Mouse (Mus musculus): ENCODE results near the gene Zfp987.
"Not testable (repeated sequence)": the region's sequence is repeated elsewhere in the genome, so short reads cannot be mapped to it uniquely, and the experiment has no call there.

Gene Zfp987

DNA sequence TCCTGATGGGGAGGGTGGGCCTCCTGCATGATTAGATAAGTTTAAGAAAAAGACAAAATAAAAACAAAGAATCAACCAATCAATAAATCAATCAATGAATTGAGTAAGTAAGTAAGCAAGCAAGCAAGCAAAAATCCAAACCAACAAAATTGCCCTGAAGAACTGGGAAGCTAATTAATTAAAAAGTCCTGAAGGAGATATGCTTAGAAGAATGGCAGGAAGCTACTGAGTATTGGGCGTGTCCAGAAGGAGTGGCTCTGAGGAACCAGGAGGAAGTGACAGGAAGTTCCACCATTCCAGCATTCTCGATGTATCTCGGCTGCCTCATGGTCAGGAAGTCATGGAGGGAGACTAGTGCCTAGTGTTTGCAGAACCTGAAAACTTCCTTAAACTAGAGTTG is at the start of gene Zfp987:
Zfp987 (plus strand) TSS at position 301 of the 400 bp plus-strand sequence.
- not testable (repeated sequence) for DNase-seq

DNA sequence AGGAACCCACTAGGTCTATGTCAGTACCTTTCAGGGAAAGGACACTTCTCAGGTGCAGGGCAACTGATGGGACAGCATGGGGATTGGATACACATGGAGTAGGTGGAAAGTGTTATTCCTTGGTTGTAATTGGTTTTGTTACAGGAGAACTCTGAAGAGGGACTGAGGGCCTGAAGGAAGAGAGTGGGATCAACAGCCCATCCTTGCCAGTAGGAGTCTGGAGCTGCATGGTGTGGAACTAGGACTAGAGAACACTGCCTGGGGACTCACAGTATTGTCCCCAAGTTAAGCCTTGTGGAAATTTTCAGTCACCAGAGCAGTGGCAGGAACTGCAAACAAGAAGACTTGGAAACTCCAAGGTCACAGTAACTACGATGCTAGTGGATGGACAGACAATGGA is 44.6 kb upstream of the Zfp987 start:
- not testable (repeated sequence) for DNase-seq

DNA sequence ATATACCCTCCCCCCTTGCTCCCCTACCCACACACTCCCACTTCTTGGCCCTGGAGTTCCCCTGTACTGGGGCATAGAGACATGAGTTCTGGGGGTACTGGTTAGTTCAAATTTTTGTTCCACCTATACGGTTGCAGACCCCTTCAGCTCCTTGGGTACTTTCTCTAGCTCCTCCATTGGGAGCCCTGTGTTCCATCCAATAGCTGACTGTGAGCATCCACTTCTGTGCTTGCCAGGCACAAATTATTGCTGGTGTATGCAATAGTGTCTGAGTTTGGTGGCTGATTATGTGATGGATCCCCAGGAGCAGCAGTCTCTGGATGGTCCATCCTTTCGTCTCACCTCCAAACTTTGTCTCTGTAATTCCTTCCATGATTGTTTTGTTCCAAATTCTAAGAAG is 43.7 kb upstream of the Zfp987 start:
- DNase-seq, result not testable (repeated sequence)

DNA sequence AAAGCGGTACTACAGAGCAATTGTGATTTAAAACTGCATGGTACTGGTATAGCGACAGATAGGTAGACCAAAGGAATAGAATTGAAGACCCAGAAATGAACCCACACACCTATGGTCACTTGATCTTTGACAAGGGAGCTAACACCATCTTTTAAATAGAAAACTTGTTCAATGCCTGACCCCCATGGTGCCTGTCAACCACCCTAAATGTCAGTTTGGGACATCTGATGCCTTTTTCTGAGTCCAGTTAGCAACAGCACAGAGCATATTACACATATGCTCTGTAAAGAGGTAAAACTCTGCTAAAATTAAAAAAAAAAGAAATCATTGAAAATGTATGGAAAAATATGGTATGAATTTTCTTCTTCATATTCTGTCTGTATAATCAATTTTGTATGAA is 41.8 kb upstream of the Zfp987 start:
- DNase-seq, result no peak

DNA sequence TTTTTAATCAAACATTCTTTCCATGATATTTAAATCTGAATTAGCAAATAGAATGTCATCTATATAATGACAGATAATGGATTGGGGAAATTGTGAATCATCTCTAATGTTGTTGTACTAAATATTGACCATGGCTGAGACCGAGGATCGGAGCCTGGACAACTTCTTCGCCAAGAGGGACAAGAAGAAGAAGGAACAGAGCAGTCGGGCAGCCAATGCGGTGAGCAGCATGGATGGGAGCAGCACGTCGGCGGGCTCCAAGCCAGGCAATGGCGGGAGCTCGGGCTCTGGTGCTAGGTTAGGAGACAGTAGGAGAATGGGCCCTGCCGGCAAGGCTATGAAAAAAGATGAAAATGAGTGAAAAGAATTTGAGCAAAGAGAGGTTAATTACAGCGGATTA is 38.5 kb upstream of the Zfp987 start:
- not testable (repeated sequence) for DNase-seq

DNA sequence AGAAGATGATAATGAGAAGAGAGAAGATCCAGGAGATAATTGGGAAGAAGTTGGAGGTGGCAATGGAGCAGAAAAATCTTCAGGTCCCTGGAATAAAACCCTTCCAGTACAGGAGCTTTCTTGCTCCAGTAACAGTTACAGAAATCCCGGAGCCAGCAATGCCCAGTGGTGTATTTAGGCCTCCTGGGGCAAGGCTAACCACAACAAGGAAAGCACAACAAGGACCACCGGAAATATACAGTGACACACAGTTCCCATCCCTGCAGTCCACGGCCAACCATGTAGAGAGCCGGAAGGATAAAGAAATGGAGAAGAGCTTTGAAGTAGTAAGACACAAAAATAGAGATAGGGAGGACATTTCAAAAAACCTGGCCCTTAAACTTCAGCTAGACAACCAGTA is 38.0 kb upstream of the Zfp987 start:
- DNase-seq, result not testable (repeated sequence)

DNA sequence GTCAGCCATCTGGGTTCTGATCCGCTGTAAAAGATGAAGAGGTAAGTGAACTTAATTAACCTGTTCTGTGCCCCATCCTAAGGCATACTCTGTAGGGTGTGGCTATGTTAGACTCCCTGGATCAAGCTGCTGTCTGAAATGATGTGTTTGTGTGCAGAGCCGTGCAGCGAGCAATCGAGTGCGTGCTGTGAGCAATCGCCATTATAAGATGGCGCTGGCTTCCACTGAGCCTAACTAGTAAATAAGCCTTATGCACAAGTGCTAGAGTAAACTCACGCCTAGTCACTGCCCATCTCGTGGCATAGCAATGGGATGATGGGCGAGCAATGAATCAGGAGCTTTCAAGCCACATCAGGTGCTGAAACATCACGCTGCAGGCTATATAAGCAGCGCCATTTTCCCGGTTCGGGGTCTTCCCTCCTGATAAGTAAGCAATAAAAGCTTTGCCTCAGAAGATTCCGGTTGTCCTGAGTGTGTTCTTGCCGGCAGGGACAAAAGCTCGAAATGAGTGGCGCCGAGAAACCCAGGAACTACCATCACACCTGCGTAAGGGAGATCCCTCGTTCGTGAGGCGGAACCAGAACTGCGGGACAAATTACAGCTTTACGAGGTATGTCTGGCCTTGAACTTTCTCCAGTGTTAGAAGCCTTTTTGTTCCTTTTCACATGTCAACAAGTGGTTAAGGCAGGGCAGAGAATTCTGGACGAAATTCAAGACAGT is 37.0 kb upstream of the Zfp987 start:
- DNase-seq, result not testable (repeated sequence)

DNA sequence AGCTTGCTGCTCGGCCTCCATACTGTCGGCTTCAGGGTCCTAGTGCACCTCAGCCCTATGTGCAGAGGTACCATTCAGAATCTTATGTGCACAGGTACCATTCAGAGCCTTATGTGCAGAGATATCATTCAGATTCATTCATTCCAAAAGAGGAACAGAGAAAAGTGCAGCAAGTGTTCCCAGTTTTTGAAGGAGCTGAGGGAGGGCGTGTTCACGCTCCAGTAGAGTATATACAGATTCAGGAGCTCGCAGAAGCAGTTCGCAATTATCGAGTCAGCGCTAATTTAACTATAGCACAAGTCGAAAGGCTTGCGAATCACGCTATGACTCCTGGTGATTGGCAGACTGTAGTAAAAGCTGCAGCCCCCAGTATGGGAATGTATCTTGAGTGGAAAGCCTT is 36.0 kb upstream of the Zfp987 start:
- not testable (repeated sequence) for DNase-seq

DNA sequence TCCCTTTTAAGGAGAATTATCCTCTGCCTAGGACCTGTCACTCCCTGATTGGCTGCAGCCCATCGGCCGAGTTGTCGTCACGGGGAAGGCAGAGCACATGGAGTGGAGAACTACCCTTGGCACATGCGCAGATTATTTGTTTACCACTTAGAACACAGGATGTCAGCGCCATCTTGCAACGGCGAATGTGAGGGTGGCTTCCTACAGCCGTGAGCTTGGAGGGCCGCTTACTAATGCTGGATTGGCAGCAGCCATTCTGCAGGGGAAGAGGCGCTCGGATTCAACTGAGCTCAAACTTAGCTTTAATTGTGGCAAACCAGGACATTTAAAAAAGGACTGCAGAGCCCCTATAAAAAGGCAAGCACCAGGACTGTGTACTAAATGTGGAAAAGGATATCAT is 35.1 kb upstream of the Zfp987 start:
- not testable (repeated sequence) for DNase-seq

DNA sequence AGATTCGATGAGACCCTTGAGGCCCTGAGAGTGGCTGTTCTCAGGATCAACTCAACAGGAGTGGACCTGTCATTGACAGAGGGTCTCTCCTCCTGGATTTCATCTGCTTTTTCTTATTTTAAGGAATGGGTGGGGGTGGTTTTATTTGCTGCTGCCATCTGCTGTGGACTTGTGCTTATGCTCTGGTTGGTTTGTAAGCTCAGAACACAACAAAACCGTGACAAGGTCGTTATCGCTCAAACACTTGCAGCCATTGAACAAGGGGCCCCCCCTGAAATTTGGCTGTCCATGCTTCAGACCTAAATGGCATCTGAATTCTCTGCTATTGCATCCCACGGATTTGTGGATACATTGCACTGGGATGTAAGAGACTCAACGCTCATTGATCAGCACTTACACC is 34.1 kb upstream of the Zfp987 start:
- not testable (repeated sequence) for DNase-seq

DNA sequence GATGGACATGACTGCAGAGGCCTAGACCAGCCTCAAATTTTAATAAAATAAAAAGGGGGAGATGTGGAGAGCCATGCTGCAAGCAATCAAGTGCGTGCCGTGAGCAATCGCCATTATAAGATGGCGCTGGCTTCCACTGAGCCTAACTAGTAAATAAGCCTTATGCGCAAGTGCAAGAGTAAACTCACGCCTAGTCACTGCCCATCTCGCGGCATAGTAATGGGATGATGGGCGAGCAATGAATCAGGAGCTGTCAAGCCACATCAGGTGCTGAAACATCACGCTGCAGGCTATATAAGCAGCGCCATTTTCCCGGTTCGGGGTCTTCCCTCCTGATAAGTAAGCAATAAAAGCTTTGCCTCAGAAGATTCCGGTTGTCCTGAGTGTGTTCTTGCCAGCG is 33.5 kb upstream of the Zfp987 start:
- not testable (repeated sequence) for DNase-seq

DNA sequence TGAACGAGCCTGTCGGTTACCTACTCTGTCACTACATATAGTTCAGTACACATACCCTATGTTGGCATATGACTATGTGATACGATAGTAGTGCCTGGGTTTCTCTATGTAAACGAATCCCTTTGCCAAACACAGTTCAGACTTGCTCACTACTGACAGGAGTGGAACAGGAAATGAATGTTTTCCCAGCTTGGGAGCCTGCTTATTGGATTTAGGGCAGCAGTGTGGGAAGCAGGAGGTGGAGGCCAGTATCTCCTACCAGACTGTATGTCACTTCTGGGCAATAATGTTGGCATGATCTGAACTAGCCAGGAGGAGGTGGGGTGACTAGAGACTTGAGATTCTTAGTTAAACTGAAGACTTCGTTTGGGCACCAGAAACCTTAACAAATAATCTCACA is 32.3 kb upstream of the Zfp987 start:
- DNase-seq, result not testable (repeated sequence)

DNA sequence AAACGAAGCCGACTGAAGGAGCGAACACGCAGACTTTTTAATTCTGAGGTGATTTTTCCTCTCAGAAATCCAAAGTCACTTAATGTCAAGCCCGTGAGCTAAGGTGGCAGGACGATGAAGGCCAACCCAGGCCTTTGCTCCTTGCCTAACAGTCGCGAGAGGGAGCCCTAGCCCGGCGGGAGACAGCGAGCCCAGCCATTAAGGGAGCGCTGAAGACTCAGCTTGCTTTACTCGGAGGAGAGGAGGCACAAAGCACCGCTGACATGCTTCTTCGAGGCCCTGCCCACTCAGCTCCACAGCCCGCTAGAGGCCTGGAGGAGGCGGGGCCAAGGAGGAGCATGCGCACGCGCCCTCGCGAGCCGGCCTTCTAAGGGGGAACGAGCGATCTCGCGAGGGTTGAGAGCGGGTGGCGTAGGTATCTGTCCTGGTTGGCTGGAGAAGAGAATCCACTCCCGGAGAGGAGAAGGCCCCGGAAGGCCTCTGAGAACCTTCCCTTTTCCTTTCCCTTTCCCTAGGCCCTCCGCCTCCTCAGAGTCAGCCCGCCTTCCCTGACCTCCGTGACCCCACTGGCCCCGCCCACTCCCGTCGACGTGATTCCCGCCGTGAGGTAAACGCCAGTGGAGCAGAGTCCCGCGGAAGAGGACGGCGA is 30.0 kb upstream of the Zfp987 start:
- DNase-seq, result not testable (repeated sequence)

DNA sequence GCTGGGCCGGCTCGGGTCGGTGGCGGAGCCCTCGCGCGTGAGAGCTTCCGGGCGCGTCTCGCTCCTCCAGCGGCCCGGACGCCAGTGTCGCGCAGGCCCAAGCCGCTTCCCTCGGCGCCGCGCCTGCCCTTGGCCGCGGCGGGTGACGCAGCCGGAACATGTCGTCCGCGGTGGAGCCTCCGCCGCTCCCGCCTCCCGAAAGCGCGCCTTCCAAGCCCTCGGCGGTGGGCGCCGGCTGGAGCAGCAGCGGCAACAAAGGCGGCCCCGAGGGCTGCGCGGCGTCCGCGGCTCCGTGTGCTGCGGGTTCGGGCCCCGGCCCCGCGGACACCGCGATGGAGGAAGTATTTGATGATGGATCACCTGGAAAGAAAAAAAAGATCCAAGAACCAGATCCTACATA is 29.5 kb upstream of the Zfp987 start:
- not testable (repeated sequence) for DNase-seq

DNA sequence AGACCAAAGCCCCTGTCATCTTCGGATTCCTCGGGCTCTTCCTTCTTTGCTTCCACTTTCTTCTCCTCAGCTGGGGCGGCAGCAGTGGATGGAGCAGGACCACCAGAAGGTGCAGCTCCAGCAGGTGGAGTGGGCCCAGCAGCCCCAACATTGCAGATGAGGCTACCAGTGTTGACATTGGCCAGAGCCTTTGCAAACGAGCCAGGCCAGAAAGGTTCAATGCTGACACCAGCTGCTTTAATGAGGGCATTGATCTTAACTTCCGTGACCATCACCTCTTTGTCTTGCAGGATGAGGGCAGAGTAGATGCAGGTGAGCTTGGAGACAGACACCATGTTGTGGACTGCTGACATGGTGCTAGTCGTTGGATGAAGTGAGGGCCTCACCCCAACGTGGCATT is 23.8 kb upstream of the Zfp987 start:
- not testable (repeated sequence) for DNase-seq

DNA sequence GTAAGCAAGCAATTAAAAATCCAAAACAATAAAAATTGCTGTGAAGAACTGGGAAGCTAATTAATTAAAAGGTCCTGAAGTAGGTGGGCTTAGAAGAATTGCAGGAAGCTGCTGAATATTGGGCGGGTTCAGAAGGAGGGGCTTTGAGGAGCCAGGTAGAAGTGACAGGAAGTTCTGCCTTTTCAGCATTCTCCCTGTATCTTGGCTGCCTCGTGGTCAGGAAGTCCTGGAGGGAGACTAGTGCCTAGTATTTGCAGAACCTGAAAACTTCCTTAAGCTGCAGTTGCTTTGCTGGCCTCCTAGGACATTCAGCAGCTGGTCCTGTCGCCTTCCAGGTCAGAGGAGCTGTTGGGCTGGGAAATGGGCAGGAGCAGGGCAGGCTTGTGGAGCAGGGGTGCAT is 4.3 kb downstream of the Zfp987 start:
- not testable (repeated sequence) for DNase-seq

DNA sequence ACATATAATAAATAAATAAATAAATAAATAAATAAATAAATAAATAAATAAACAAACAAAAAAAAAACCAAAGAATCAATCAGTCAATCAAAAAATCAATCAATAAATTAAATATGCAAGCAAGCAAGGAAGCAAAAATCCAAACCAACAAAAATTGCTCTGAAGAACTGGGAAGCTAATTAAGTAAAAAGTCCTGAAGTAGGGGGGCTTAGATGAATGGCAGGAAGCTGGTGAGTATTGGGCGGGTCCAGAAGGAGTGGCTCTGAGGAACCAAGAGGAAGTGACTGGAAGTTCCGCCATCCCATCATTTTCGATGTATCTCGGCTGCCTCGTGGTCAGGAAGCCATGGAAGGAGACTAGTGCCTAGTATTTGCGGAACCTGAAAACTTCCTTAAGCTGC is 59.4 kb downstream of the Zfp987 start, which contains the start of gene Zfp600:
Zfp600 (plus strand) TSS at position 301 of the 400 bp plus-strand sequence.
- DNase-seq, result not testable (repeated sequence)

DNA sequence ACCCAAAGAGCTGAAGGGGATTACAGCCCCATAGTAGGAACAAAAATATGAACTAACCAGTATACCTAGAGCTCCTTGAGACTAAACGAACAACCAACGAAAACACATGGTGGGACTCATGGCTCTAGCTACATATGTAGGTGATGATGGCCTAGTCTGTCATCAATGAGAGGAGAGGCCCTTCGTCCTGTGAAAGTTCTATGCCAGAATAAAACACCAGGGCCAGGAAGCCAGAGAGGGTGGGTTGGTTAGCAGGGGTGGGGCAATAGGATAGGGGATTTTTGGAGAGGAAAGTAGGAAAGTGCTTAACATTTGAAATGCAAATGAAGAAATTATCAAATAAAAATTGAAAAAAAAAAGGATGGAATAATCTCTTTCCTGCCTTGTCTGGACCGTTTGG is 65.8 kb downstream of the Zfp987 start:
- DNase-seq, result not testable (repeated sequence)

DNA sequence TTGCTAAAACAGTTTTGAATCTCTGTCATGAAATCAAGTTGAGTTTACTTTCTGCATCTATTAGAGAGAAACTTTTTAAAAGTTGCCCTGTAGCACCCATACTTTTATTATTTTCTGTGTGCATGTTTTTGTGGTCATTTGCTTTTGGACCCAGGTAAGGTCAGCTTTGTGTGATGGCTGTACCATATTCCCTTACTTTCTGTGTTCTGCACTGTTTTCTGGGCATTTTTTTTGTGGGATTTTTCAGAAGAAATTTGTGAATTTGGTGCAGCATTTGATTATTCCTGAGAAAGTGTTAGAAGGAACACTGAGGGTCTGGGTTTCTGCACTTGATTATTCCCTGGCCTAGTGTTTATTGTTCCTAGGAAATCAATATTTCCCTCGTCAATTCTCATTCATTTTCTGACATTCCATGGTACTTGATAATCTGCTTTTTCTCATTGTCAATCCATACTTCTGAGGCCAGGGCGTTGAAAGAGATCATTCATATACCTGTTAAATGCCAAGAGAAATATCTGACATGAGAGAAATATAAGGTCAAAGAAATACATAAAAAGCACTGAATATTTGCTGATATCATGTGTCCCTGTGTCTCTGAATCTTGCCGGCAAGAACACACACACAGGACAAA is 70.2 kb downstream of the Zfp987 start:
- not testable (repeated sequence) for DNase-seq

DNA sequence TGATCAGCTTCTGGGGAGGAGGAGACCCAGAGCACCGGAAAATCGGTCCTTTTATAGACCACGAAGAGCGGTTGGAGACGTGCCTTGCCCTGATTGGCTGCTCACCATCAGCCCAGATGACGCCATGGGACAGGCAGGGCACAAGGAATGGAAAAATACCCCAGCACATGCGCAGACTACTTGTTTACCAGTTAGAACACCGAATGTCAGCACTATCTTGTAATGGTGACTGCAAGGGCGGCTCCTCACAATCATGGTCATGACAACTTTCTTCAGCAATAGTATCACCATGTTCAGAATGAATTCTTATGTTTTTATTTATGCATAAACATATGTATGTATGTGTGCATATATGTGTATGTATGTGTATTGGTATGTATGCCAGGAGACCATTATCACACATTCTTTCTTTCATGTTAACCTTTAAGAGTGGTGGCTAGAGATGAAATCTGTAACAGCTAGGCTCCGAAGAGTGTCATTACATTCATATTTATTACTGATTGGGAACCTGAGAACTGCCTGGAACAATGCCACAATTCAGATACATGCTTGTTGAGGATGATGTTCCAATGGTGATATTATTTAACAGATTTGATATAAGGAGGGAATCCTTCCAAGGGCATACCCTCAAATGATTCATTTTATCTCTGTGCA is 70.9 kb downstream of the Zfp987 start:
- not testable (repeated sequence) for DNase-seq

DNA sequence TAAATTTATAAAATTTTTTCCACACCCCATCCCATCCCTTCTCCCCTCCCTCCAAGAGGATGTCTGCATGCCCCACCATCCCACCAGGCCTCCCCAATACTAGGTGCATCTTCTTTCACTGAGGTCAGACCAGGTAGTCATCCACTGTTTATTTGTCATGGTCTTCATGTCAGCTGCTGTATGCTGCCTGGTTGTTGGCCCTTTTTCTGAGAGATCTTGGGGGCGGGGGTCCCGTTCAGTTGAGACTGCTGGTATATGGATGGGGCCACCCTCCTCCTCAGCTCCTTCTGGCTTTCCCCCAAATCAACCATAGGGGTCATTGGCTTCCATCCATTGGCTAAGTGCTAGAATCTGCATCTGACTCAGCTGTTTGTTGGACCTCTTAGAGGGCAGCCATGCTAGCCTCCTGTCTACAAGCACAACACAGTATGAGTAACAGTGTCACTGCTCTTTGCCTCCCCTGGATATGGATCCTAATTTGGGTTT is 71.7 kb downstream of the Zfp987 start:
- DNase-seq, result not testable (repeated sequence)

DNA sequence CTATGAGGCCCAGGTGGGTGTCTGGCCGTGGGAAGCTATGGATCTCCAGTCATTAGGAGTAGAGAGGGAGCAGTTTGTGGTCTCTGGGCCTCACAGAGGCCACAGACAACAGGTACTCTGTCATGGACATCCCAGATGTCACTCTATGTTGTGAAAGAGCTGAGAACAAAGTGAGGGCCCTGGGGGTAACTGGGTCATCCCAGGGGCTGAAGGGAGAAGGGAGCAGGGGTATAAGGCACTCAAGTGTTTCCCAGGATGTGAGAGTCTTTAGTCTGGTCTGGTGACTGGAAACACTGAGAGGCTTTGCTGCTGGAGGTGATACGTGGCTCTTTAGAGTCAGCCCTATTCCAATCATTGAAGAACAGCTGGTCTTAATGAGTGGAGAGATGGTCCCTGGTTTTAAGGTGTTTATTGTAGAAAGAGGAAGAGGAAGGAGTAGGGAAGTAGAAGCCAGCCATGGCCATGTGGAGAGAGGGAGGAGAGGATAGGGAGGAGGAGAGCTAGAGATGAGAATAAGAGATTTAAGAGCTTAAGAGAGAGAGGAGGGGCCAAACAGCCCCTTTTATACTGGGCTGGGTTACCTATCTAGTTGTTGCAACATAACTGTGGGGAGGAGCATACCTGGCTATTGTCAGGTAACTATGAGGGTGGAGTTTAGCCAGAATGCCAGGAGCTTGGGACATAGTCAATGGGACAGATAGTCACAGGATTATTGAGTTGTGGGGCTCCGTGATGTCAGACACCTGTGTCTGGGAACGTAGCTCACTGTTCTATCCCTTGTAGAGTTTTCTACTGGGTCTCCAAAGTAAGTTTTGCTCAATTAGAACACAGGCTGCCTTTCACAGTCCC is 76.5 kb downstream of the Zfp987 start:
- peak; percentile 13 for DNase-seq
